Mouse (Mus musculus) heart, postnatal 0 days (tissue): ENCODE data around the gene Ten1.

Source experiments
- CTCF ChIP-seq: IDR thresholded peaks from 2 replicates; pipeline ENCODE4 v1.5.1; 2016; ENCODE audit warnings: antibody characterized with exemption, control low read depth, low read depth
- EP300 ChIP-seq: IDR thresholded peaks from 2 replicates; pipeline ENCODE4 v1.6.1; 2016; ENCODE audit warnings: antibody characterized with exemption, low read depth

DNA sequence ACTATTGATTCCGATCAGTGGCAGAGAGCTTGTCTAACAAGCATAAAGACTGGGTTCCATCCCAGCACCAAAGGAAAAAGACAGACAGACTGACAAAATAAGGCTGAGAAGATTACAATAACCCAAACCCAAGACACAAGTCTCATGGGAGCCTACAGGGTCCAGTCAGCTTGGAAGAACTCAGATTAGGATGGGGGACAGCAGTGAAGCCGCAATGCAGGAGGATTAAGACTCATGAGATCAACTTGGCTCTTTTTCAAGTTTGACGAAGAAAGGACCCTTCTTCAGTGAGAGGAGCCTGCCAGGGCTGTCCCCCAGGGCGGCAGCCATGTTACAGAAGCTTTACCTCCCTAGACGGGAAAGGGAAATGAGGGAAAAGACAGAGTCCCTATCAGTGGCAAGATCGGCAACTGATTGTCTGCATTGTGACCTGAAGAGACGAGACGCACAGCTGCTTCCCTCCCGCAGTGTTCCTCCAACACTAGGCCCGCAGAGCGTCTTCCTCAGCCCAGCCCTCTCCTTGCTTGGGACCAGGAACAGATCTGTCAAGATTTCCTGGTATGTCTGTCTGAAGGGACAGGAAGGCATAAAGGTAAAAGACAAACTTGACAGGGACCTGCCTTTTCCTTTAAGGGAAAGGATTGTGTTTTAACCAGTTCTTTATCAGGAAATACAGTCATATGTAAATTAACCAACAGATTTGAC is 11.3 kb upstream of the Ten1 start:
- TF ChIP-seq CTCF (no peak), EP300 (no peak)
